Mouse (Mus musculus): Measurements from ENCODE around the gene Cul9. TPM values are rescaled to one million over a fixed set of nuclear protein-coding genes. Genes with fewer than 3 reads are reported as not detected.

The Cul9 gene
- polyA plus RNA-seq, 1 experiment = 0.48 TPM

- TF ChIP-seq GATA1 (IDR thresholded peaks at IDR 0.05; ENCODE audit: low read length) = no peak
Measured at GRCm38 (mm10) chr17:46525579-46526307, 20.4 kb downstream of the Cul9 start.

GRCm38 (mm10) chr17:46525065-46525464 is 21.1 kb downstream of the Cul9 start:
- no peak for TF ChIP-seq GATA1 (IDR thresholded peaks at IDR 0.05; ENCODE audit: low read length)

- TF ChIP-seq GATA1 (IDR thresholded peaks at IDR 0.05; ENCODE audit: low read length) = no peak
Measured at GRCm38 (mm10) chr17:46521963-46522668, 24.1 kb downstream of the Cul9 start.

GRCm38 (mm10) chr17:46521174-46521573 is 25.0 kb downstream of the Cul9 start:
- no peak for TF ChIP-seq GATA1 (IDR thresholded peaks at IDR 0.05; ENCODE audit: low read length)

- TF ChIP-seq GATA1 (IDR thresholded peaks at IDR 0.05; ENCODE audit: low read length) = no peak
Measured at GRCm38 (mm10) chr17:46520385-46520979, 25.7 kb downstream of the Cul9 start.

GRCm38 (mm10) chr17:46519971-46520370 is 26.2 kb downstream of the Cul9 start:
- TF ChIP-seq GATA1 (IDR thresholded peaks at IDR 0.05; ENCODE audit: low read length) = no peak

- TF ChIP-seq GATA1 (IDR thresholded peaks at IDR 0.05; ENCODE audit: low read length) = no peak
Measured at GRCm38 (mm10) chr17:46513329-46513728, 32.9 kb downstream of the Cul9 start.

- TF ChIP-seq GATA1 (IDR thresholded peaks at IDR 0.05; ENCODE audit: low read length) = no peak
Measured at GRCm38 (mm10) chr17:46511059-46511710, 35.0 kb downstream of the Cul9 start.

GRCm38 (mm10) chr17:46505617-46506016 is 40.6 kb downstream of the Cul9 start:
- TF ChIP-seq GATA1 (IDR thresholded peaks at IDR 0.05; ENCODE audit: low read length) = no peak

- no peak for TF ChIP-seq GATA1 (IDR thresholded peaks at IDR 0.05; ENCODE audit: low read length)
Measured at GRCm38 (mm10) chr17:46503847-46504638, 42.1 kb downstream of the Cul9 start.

- TF ChIP-seq GATA1 (IDR thresholded peaks at IDR 0.05; ENCODE audit: low read length) = no peak
Measured at GRCm38 (mm10) chr17:46502775-46503174, 43.4 kb downstream of the Cul9 start.

- no peak for TF ChIP-seq GATA1 (IDR thresholded peaks at IDR 0.05; ENCODE audit: low read length)
Measured at GRCm38 (mm10) chr17:46497956-46498355, 48.2 kb downstream of the Cul9 start.

- TF ChIP-seq GATA1 (IDR thresholded peaks at IDR 0.05; ENCODE audit: low read length) = no peak
Measured at GRCm38 (mm10) chr17:46496623-46497434, 49.4 kb downstream of the Cul9 start, which contains the start of gene Dnph1. TSS of gene Dnph1 (plus strand) at chr17:46496711.

- no peak for TF ChIP-seq GATA1 (IDR thresholded peaks at IDR 0.05; ENCODE audit: low read length)
Measured at GRCm38 (mm10) chr17:46495486-46495885, 50.7 kb downstream of the Cul9 start.
